Mouse (Mus musculus) MEL (cell line): ENCODE results near the gene Tnks1bp1.

ENCODE experiments used
- CTCF ChIP-seq, 3 experiments: IDR thresholded peaks in 2 of 3; conservative IDR thresholded peaks in 1 of 3; 2 replicates each; pipeline ENCODE4 v1.5.1; 2011 to 2012; ENCODE audit warnings: low read length in 3 of 3, low read depth in 2 of 3, mild to moderate bottlenecking in 2 of 3, improper control_type of control experiment in 1 of 3, inconsistent platforms in 1 of 3, mixed read lengths in 1 of 3, moderate library complexity in 1 of 3; ENCODE audit not compliant: control insufficient read depth in 1 of 3, insufficient read depth in 1 of 3, poor library complexity in 1 of 3, severe bottlenecking in 1 of 3
- E2F4 ChIP-seq: IDR thresholded peaks from 2 replicates; pipeline ENCODE4 v1.6.1; 2011; ENCODE audit warnings: low read depth, low read length, improper control_type of control experiment, borderline replicate concordance
- HCFC1 ChIP-seq: IDR thresholded peaks from 2 replicates; pipeline ENCODE4 v1.6.1; 2012; ENCODE audit warnings: low read depth, mild to moderate bottlenecking, inconsistent platforms, low read length, improper control_type of control experiment, moderate library complexity
- MAFK ChIP-seq: IDR thresholded peaks from 2 replicates; pipeline ENCODE4 v1.6.1; 2011; ENCODE audit warnings: low read depth, mild to moderate bottlenecking, low read length, improper control_type of control experiment, borderline replicate concordance
- MAX ChIP-seq: IDR thresholded peaks from 2 replicates; pipeline ENCODE4 v1.6.1; 2011; ENCODE audit warnings: low read length, improper control_type of control experiment
- POLR2A ChIP-seq, 2 experiments: IDR thresholded peaks; 2 replicates each; pipeline ENCODE4 v1.6.1; 2011 to 2012; ENCODE audit warnings: low read length in 2 of 2, mild to moderate bottlenecking in 2 of 2, control low read depth in 1 of 2, improper control_type of control experiment in 1 of 2, low read depth in 1 of 2, moderate library complexity in 1 of 2; ENCODE audit not compliant: control insufficient read depth in 1 of 2, insufficient read depth in 1 of 2, poor library complexity in 1 of 2
- POLR2AphosphoS2 ChIP-seq: IDR thresholded peaks from 2 replicates; pipeline ENCODE4 v1.6.1; 2011; ENCODE audit warnings: low read length, improper control_type of control experiment
- SMC3 ChIP-seq: IDR thresholded peaks from 2 replicates; pipeline ENCODE4 v1.6.1; 2011; ENCODE audit warnings: low read depth, low read length, improper control_type of control experiment
- TCF12 ChIP-seq: IDR thresholded peaks from 2 replicates; pipeline ENCODE4 v1.6.1; 2014; ENCODE audit warnings: low read depth, mild to moderate bottlenecking, inconsistent platforms, low read length, improper control_type of control experiment, moderate library complexity

- TF ChIP-seq POLR2AphosphoS2 = no peak
- TF ChIP-seq MAX = no peak
- no peak for TF ChIP-seq CTCF (IDR thresholded peaks at IDR 0.05 in 2 of 3, conservative IDR thresholded peaks at IDR 0.05 in 1 of 3; ENCODE audit: control insufficient read depth in 1 of 3, insufficient read depth in 1 of 3, low read depth in 2 of 3, low read length in 3 of 3, poor library complexity in 1 of 3, severe bottlenecking in 1 of 3)
- TF ChIP-seq MAFK = no peak
- no peak for TF ChIP-seq TCF12
- TF ChIP-seq E2F4 = no peak
- TF ChIP-seq HCFC1 = no peak
- no peak for TF ChIP-seq POLR2A (IDR thresholded peaks at IDR 0.05; ENCODE audit: control insufficient read depth in 1 of 2, insufficient read depth in 1 of 2, low read depth in 1 of 2, low read length in 2 of 2, poor library complexity in 1 of 2)
- TF ChIP-seq SMC3 = no peak
Observed at GRCm38 (mm10) chr2:85038336-85038735, 9.5 kb upstream of the Tnks1bp1 start.
